Mouse (Mus musculus) kidney, adult 11 months (tissue): ENCODE results near the gene Tmem239.

Experiments used
- DNase-seq: peaks from one replicate; pipeline ENCODE4 v3.0.0; 2022

Tmem239 gene

GRCm38 (mm10) chr2:130452266-130452665, 46.0 kb downstream of the Tmem239 start:
- no peak for DNase-seq

- DNase-seq = no peak
These were observed 47.1 kb downstream of the Tmem239 start for GRCm38 (mm10) chr2:130453421-130453820.

- no peak for DNase-seq
These were observed 48.6 kb downstream of the Tmem239 start for GRCm38 (mm10) chr2:130454748-130455370.
